Mouse (Mus musculus) mature B cell (primary cell): ENCODE measurements around the gene Atrn.
"Not testable (repeated sequence)": the region's sequence is repeated elsewhere in the genome, so short reads cannot be mapped to it uniquely, and the experiment has no call there.

Source experiments
- in situ Hi-C: fragments of 300-500 bp; cut with MboI; formaldehyde crosslinking; loops from 2 replicates; pipeline ENCODE4 v1.14.3; 2019

Gene Atrn

DNA sequence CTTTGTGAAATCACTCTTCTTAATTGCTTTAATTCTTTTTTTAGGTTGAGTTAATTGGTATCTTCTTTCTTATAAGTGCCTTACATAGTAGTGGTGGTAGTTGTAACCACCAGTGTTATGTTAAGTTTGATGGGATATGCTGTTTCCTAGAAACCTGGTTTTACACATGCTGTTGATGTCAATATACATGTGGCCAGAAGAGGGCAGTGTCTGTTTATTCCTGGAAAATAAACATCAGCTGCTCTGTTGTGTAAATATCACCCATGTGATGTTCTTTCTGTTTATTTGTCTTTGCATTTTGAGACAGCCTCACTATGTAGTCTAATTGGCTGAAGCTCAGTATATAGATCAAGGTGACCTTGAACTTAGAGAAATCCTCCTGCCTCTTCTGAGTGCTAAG, 55.6 kb downstream of the Atrn start:
- in situ Hi-C loops = no loop called here

DNA sequence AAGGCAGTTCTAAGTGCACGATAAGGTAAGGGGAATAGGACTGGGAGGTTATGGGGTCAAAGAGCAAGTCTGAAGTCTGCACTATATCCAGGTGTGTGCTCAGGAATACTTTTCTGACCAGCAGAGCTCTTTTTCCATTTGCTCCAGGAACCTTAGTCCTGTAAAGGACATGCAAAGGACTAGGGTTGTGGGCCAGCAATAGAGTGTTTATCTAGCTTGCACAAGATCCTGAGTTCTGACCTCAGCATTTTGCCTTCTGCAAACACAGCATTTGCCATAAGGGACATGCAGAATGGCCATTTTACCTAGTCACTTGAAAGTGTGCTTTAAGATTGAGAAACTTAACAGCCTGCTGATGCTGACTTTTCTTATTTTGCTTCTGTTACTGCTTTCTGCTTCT, 58.7 kb downstream of the Atrn start:
- in situ Hi-C loops = no loop called here

DNA sequence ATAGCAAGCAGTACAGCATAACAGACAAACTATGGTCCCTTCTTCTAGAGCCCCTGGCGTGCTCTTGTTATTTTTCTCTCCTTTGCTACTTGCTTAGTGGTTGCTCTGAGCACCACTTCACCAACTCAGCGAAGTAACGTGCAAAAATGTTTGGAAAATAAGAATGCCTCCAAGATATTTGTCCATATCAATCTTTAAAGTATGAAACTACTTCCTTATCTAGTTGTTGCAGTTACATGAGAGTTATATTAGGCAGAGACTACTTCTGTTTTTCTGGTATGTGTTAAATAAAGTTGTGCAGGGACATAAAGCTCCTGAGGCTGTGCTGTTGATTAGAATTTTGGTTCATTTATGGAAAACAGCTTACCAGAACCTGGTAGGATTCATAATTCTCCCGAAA, 64.7 kb downstream of the Atrn start:
- in situ Hi-C loops = no loop called here

DNA sequence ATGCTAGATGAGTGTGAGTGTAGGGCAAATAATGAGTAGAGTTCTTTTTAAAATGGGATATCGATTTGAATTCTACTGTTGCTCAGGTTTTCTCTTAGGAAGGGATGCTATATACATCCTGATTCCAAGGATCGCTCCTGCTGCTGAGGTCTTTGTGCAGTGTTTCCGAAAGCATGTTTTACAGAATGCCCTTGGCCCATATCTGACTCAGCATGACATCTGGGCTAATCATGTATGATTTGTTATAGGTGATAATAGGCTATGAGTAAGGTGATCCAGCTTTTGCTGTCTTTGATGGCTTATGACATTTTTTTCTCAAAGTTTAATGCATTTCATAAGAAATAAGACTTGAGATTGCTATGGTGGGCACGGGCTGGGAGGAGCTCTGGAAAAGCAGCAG, 66.1 kb downstream of the Atrn start:
- in situ Hi-C loops = no loop called here

DNA sequence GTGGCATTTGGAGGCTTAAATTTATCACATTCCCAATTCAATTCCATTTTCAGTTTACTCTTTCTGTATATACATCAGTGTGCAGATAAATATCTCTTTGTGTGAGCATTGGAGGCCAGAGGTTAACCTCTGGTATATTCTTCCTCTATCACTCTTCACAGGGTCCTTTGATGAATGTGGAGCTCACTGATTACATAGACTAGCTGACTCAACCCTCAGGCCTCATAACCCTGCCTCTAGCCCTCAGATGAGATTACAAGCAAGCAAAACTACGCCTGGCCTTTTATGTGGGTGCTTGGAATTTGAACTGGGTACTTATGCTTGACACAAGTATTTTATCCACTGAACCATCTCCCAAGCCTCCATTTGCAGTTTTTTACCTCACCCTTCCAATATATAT, 68.6 kb downstream of the Atrn start:
- in situ Hi-C loops = no loop called here

DNA sequence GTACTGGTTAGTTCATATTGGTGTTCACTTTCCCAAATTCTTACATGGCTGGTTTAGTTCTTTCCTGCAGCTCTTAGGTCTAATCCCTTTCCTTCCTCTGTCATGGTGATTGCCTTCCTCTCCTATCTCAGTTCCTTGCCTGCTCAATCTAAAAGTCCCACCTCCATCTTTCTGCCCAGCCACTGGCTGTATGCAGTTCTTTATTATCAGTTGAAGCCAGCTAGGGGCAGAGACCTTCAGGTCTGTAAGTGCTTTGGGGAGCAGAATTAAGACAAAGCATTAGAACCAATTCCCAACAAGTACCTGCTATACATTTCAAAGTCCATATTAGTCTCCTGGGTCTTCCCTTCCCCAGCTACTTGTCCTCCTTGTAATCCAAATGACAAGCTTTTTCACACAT, 71.3 kb downstream of the Atrn start:
- in situ Hi-C loops = no loop called here

DNA sequence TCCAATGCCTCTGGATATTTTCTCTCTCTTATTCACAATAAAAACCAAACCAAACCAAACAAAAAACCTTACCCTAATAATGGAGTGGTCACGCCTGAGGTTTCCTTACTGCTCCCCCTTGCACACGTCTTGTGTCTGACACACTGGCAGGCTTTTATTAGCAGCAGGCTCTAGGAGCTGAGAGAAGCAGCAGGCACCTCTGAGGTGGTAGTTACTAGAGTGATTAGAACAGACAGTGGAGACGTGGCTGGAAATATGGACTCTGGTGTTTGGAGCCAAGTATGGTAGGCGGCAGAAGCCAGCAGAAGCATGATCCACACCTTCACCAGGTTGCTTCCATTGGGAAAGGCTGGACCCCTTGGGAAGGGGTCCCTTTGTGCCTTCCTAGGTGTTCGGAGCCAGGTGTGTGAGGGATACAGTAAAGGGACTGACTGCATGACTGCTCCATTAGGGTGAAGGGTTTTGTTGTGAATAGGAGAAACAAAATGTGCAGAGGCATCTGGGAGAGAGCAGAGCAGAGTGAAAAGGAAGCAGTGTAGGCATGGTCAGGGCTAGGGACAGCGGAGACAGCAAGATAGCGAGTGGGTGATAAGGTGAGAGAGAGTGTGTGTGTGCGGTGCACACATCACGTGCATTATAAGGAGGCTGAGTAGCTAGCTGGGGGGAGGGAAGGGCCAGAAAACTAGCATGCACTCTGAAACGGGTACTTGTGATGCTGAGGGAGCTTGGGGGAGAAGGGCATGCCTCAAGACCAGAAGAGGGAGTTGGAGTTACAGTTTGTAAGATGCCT, 72.0 kb downstream of the Atrn start:
- in situ Hi-C loops = no loop called here

DNA sequence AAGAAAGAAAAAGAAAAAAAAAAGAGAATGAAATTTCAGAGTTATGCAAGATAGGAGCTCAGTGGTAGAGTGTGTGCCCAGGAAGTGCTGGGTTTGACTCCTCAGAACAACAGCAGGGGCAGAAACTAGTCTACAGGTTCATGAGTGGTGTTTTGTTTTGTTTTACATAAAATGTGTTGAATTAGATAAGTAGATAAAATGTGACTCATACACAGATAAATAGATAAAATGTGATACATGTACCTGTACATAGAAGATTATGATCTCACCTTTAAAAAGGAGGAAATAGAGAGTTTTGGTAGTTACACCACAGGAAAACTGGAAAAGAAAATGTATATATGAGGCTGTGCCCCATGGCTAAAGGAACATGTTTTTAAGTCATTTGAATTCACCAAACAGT, 72.8 kb downstream of the Atrn start:
- in situ Hi-C loops = no loop called here

DNA sequence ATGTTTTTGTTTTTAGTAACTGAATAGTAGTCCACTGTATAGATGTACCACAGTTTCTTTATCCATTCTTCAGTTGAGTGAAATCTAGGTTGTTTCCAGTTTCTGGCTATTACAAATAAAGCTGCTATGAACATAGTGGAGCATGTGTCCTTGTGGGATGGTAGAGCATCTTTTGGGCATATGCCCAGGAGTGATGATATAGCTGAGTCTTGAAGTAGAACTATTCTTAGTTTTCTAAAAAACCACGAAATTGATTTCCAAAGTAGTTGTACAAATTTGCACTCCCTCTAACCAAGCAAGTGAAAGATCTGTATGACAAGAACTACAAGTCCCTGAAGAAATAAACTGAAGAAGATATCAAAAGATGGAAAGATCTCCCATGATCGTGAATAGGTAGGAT, 86.5 kb downstream of the Atrn start:
- in situ Hi-C loops = no loop called here

DNA sequence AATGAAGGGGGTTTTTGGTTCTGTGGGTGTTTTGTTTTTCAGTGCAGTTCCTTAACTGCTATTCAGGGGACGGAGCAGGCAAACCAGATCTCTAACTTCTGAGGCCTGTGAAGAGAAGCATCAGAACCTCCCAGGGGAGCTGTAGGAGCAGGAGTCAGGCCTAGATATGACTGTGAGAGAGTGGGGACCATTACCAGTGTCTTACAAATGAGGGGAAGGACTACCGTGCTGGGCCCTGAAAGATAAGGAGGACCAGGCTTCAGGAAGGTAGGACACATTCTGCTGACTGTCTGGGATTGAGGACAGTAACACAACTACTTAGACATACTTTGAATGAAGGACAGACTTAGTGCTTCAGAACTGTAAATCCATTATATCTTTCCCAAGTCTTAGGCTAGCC, 102.8 kb downstream of the Atrn start:
- in situ Hi-C loops = no loop called here

DNA sequence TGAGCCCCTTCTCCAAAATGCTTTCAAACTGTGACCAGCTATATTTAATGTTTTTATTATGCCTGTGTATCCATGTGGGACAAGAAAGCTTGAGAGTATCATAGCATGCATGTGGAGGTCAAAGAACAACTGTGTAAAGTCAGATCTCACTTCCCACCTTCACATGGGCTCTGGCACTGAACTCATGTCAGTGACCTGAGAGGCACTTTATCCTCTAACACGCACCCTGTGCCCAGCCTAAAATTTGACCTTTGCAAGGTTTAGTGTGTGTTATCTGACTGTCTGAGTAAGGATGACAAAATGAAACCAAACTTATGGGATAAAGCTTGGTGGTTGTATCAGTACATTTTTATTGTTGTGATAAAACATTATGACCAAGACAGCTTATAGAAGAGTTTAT, 104.3 kb downstream of the Atrn start:
- in situ Hi-C loops = no loop called here

DNA sequence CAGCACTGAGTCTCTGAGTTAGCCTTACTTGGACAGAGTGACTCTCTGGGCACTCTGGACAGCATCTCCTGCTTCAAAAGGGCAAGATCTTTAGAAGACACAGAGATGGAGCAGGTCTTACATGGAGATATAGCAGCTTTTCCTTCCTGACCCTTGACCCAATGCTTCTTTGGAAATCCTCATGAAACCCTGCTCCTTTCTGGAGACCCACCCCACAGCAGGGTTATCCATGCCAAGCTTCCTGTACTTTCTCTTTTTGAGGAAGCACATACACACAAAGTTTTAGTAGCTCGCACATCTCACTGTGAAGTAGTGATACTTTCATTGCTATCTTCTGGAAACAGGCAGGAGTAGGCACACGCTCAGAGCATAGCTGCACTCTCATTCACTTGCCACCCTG, 118.9 kb downstream of the Atrn start:
- in situ Hi-C loops = no loop called here

DNA sequence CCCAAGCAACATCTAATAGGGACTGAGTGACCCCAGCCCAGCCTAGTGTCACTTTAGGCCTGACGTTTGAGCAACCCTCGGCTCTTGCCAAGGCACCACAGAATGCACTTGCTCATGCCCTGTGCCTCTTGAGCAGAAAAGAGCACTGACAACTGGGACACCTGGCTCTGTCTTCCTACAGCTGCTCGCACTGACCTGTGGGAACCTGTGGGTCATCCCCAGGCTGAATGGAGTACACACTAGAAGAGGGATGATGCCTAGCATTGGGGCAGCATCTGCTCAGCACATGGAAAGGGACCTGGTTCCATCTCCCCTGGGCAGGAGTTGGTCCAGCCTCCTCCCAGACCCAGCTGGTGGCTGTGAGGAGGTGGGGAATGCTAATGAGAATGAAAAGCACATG, 120.6 kb downstream of the Atrn start:
- in situ Hi-C loops = no loop called here

DNA sequence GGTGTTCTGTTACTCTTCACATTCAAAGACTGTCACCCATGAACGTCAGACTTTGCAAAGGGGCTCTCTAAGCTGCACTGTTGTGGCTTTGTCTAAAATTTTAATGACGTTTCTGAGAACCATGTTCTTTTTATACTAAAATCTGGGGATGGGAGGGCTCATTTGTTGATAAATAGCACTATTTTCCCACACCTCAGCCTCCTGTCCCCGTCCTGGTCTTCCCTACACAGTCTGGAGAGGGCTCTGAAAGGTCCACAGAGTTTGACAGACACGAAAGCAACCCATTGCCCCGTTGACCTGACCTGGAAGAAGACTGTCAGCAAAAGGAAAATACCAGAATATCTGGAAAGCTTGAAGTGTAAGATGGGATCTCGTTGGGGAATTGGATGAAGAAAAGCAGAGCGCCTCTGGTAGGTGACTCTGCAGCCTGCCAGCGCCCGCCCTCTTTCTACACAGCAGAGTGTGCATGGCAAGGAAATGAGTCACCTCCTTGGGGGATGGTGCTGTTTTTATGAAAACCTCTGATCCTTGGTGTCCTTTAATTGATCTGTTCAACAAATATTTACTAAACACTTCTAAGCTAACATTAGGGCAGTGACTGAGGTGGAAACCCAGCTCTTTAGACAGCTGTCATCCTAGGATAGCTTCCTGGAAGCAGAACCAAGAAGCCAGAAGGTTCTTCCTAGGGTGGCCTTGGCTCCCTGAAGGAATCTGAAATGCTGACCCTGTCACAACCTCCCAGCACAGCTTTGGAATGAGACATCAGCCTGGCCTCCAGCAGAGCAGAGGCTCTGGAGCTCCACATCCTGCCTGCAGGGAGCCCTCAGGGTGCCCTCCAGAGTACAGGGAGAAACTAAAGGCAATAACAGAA, 123.0 kb downstream of the Atrn start:
- in situ Hi-C loops = no loop called here

DNA sequence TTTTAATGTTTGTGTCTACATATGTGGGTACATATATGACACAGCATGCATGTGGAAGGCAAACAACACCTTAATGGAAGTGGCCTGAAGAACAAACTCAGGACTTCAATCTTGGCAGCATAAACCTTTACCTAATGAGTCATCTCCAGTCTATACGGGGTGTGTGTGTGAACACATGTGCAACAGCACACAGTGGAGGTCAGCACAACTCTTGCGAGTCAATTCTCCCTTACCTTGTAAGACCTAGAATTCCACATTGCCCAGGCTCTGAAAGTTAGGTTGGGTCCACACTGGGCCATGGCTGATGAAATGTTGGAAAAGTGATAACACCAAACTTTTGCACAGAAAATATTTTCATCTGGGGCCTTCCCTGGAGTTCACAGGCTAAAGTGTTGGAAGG, 124.3 kb downstream of the Atrn start:
- in situ Hi-C loops = no loop called here

DNA sequence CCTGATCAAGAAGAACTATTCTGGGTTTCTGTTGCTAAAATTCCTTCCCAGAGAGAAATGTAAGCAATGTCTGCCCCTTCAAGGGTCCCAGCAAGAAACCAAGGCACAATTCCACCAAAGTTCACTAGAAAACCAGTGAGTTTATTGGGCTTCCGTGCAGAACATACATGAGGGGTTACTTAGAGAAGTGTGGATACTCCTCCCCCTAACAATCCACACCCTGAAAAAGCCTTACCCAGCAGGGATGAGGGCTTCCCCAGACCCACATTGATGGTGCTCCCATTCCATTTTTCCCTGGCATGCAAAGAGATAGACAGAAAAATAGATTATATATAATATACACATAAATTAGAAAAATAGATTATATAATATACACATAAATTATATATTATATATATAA, 124.7 kb downstream of the Atrn start:
- in situ Hi-C loops = no loop called here

DNA sequence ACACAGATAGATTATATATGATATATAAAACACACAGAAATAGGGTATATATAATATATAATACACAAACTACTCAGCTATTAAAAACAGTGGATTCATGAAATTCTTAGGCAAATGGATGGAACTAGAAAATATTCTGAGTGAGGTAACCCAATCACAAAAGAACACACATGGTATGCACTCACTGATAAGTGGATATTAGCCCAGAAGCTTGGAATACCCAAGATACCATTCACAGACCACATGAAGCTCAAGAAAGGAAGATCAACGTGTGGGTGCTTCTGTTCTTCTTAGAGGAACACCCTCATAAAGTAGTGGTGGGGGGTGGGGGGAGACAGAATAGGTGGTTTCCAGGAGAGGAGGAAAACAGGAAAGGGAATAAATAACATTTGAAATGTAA, 125.1 kb downstream of the Atrn start:
- in situ Hi-C loops = not testable (repeated sequence)

DNA sequence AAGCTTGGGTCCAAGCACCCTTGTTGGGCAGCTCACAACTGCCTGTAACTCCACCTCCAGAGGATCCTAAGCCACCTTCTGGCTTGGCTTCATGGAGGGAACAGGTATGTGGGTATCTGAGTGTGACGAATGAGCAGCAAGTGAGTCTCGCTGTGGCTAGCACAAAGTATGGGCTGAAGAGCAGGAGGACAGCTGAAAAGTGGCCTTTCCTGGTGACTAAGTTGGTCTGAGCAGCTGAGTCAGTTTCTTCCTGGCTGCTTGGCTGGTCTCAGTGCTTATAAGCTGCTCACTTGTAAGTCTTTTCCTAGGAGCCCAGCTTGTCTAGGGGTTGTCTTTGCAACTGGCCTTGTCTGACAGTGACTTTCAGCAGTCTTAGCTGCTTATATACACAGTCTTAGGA, 130.0 kb downstream of the Atrn start:
- in situ Hi-C loops = no loop called here

DNA sequence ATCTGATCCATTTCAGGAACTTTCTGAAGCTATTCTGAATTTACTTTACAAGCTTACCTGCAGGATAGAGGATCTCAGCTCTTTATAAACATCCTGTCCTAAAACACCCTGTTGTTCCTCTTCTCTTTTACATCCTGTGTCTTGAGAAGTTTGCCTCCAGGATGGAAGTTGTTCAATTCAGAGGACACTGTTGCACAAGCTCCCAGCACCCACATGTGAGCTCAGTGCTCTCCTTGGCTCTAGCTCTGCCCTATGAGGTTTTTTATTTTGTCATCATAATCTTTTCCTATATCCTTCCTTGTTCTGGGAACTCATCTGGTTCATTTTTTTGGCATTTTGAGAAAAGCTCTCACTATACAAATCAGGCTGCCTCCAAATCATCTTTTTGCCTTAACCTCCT, 130.5 kb downstream of the Atrn start:
- in situ Hi-C loops = no loop called here

DNA sequence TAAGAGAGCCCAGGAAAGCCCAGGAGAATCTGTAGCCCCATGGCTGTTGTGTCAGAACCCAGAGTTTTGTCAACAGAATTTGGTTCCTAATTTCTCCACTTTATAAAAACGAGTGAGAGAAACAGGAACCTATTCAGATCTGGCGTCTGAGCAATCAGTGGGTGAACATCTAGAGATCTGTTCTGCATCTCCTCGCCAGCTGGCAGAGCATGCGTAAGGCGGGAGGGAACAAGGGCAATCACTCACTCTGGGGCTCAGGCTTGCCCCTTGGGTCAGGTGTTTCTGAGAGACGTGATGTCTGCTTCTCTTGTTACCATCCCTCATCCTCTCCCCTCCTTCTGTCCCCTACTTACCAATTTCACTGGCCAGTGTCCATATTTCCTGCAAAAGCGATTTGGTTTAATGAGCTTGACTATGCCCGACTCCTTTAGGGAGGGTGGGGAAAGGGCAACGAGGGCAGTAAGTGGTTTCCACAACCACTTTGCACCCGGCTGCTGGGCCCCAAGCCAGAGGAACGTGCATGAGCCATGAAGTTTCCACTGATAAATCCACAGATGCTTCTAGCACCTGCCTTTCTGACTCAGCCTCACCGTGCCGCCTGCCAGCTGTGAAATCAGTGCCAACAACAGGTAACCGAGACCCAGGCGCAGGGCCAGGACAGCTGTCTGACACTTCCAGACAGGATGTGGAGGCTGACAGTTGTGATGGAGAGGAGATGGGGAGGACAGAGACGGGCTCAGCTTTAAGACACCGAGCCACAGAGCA, 131.1 kb downstream of the Atrn start:
- in situ Hi-C loops = no loop called here

DNA sequence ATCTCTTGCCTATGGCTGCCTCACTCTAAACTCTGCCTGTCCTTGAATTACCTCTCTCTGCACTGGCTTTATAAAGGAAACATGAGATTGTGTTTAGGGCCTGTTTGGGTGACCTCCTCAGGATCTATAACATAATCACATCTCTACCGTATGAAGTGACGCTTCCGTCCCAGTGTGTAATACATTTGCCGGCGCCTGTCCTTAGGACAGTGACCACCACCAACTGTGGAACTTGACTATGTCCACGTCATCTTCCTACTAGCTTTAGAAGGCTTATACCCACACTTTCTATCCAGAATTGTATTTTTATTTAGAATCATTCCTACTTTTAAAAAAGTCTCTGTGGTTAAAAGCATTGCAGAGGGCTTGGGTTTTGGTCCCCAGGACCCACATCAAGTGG, 131.9 kb downstream of the Atrn start:
- in situ Hi-C loops = no loop called here

DNA sequence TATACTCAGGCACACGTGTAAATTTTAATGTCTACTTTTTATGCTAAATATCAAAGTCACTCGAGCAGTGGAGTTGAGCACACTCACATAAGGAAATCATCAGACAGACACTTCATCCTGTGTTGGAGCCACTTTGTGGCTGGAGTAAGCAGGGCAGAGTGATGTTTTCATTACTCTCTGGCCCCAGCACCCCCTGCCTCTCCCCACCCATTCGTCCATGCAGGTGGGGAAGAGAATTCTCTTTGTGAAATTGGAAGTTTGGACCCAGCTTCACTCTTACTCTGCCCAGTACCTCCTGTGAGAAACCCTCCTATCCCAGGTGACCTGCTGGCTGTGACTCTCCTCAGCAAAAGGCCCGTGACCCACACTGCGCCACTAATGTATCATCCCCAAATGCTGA, 132.4 kb downstream of the Atrn start:
- in situ Hi-C loops = no loop called here
